In the genomic region with DNA sequence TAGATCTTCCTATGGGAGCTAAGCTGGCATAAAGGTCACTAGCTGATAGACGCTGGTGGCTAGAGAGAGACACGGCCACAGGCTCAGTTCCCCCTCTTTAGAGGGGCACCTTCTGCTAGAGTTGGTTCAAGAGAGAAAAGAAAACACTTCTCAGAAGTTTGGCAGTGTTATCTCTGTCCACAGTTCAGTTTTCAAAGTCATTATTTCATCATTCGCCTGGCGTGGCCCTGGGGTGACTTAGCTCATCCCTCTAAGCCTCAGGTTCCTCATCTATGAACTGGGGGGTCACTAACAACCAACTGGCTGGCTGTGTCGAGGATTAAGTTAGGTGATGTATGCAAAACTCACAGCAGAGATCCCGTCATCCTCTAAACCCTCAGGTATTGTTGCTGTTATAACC, we compare ENCODE assay signal across 18 mouse cellular contexts. TPM values are rescaled to one million over a fixed set of nuclear protein-coding genes. Genes with fewer than 3 reads are reported as not detected.
A peak's percentile ranks its signal among the peaks of the same experiment; 100 is the strongest.
DNase-seq lines count a peak whose midpoint lies in the region; ATAC-seq lines count a peak whose summit lies in the region.
"Had no signal": no experiment of that assay in that cellular context is flagged by ENCODE, and none has a peak within 500 bp of the region (broad histone marks: within the 10 kb centered on the region; RNA-seq: fewer than 3 reads in every experiment).

No protein-coding gene starts in this region.

- DNase-seq in 416B (ENCODE audit: low read depth): peak; percentile 71
- DNase-seq in MEL-GATA-1-ER (ENCODE audit: extremely low read depth, low read depth): peak; percentile 82
- no peak for DNase-seq in right cerebral cortex, postnatal 4 days
- DNase-seq in kidney, postnatal 36 days: no peak
- DNase-seq: adrenal gland, postnatal 10 days; cerebellum, adult 18-20 months; cerebellum, adult 9-10 months; forebrain, postnatal 0 days; gastrocnemius, postnatal 36 days; heart, adult 11 months; kidney, adult 11 months had no signal

- peak; percentile 72 for ATAC-seq in granulocyte monocyte progenitor cell, adult 5-6 weeks (replicated peaks; ENCODE audit: poor library complexity, severe bottlenecking)
- no peak for ATAC-seq in frontal cortex, adult (ENCODE audit: low TSS enrichment)
- ATAC-seq: CD4-positive, CD25-positive, alpha-beta regulatory T cell, adult 4 months; forebrain, embryonic 14.5 days; forebrain, postnatal 0 days; hindbrain, embryonic 16.5 days; intestine, embryonic 15.5 days; Patski had no signal

RNA-seq across cellular contexts. Expression of a gene that starts 11.2 kb away (rescaled TPM):
- 25.4 and 27.4 TPM in 2 replicates for total RNA-seq in granulocyte monocyte progenitor cell, adult 5-6 weeks (2014; fragmentation: Nextera tagmentation)
- 32.5 and 44.6 TPM in 2 replicates for total RNA-seq in granulocyte monocyte progenitor cell, adult 5-6 weeks (2017)

RNA-seq across cellular contexts. Expression of a gene that starts 30.2 kb away (rescaled TPM):
- total RNA-seq in granulocyte monocyte progenitor cell, adult 5-6 weeks (2014; fragmentation: Nextera tagmentation): 4.7 and 7.9 TPM in 2 replicates
- 2.3 and 2.5 TPM in 2 replicates for total RNA-seq in granulocyte monocyte progenitor cell, adult 5-6 weeks (2017)
- total RNA-seq: gastrocnemius, postnatal 36 days had no signal

RNA-seq across cellular contexts. Expression of a gene that starts 43.6 kb away (rescaled TPM):
- total RNA-seq in granulocyte monocyte progenitor cell, adult 5-6 weeks (2014; fragmentation: Nextera tagmentation): 11.3 and 23.0 TPM in 2 replicates
- total RNA-seq in granulocyte monocyte progenitor cell, adult 5-6 weeks (2017): 26.9 and 34.5 TPM in 2 replicates

RNA-seq across cellular contexts. Expression of a gene that starts 48.6 kb away (rescaled TPM):
- total RNA-seq in granulocyte monocyte progenitor cell, adult 5-6 weeks (2014; fragmentation: Nextera tagmentation): 114 TPM in 2 replicates
- 98.3 and 98.8 TPM in 2 replicates for total RNA-seq in granulocyte monocyte progenitor cell, adult 5-6 weeks (2017)

Comparison
In these comparisons a context has a peak if more than half of its experiments do, and no peak if none do; other contexts are left out.
1. DNase-seq: peak in 416B (single experiment) and MEL-GATA-1-ER (single experiment); none in right cerebral cortex, postnatal 4 days (single experiment) and kidney, postnatal 36 days (0 of 2).